Mouse (Mus musculus) forebrain, embryonic 10.5 days (tissue): ENCODE results near the gene Dtx4. TPM values are rescaled to one million over a fixed set of nuclear protein-coding genes. Genes with fewer than 3 reads are reported as not detected.
"Not testable (repeated sequence)": the region's sequence is repeated elsewhere in the genome, so short reads cannot be mapped to it uniquely, and the experiment has no call there.

Source experiments
- DNase-seq: peaks from one replicate; pipeline ENCODE4 v3.0.0-alpha.2; 2017; ENCODE audit warnings: low spot score; ENCODE audit errors: extremely low spot score
- H3K27ac ChIP-seq: fragments of 300-500 bp; sonication (generic); 2 replicates; pipeline ENCODE4 v1.5.1; 2016; ENCODE audit warnings: mild to moderate bottlenecking
- H3K27me3 ChIP-seq: fragments of 300-500 bp; sonication (generic); 2 replicates; pipeline ENCODE4 v1.6.1; 2016; ENCODE audit warnings: mild to moderate bottlenecking; ENCODE audit not compliant: poor library complexity, severe bottlenecking
- H3K36me3 ChIP-seq: fragments of 300-500 bp; sonication (generic); replicated peaks from 2 replicates; pipeline ENCODE4 v1.6.1; 2016; ENCODE audit warnings: mild to moderate bottlenecking, moderate library complexity
- H3K4me1 ChIP-seq: fragments of 300-500 bp; sonication (generic); 2 replicates; pipeline ENCODE4 v1.6.1; 2016
- H3K4me3 ChIP-seq: fragments of 300-500 bp; sonication (generic); 2 replicates; pipeline ENCODE4 v1.5.1; 2016; ENCODE audit warnings: mild to moderate bottlenecking, moderate library complexity
- H3K9me3 ChIP-seq: fragments of 300-500 bp; sonication (generic); 2 replicates; pipeline ENCODE4 v1.6.1; 2016; ENCODE audit warnings: mild to moderate bottlenecking, moderate library complexity
- WGBS: fragments of 180-500 bp; shearing (Covaris S2); methylation state at CpG from one replicate; pipeline ENCODE4 v1.1.7; 2016; 5-methylcytosine and 5-hydroxymethylcytosine counted together
- polyA plus RNA-seq: library from polyadenylated mRNA; unstranded; fragments of >200 nt; fragmentation: Nextera tagmentation; extraction: Ambion mirVana; gene quantifications from 2 replicates; pipeline ENCODE4 v1.2.1, GENCODE M21; 2016

Gene Dtx4
- polyA plus RNA-seq: 31.7 and 34.3 TPM in 2 replicates

DNA sequence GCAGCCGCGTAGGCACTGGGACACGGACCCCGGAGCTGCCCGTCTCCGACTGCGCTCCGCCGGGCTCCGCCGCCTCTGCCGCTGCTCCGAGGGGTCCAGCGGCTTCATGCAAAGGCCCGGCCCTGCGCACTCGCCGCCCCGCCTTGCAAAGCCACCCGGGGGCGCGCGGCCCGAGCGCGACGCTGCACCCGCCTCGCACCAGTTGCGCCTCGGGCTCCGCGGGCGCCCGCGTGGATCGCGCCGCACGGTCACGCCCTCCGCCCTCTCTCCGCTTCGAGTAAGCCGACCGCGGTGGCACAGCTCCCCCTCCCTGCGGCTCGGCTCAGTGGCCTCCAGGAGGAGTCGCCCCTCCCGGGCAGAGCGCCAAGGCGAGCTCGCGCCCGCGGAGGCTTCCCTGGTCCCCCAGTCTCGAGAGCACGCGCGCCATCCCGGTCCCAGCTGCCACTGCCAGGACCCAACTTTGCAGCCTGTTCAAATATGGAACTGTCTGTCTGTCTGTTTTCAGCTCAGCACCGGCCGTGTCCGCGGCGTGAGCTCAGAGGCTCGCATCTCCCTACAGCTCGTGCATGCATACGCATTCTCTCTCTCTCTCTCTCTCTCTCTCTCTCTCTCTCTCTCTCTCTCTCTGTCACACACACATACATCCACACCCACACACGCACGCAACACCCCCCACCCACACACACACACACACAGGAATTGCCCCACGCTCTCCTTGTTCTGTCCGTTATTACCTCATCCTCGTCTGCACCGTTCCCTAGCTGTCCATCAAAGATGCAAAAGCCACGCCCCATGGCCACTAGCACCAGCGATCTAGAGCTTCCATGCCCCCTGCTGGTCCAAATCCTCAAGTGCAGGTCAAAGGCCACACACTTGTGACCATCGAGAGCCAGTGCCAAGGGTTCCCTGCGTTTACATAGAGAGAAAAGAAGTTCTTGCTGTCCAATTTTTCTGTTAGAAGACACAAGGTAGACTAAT lies at the start of gene Dtx4:
Dtx4 (minus strand) TSS at position 85 of the 978 bp plus-strand sequence.
- H3K4me3 ChIP-seq: peak within 1 kb of the TSS; percentile 93
- H3K27ac ChIP-seq: peak within 1 kb of the TSS; percentile 98
- H3K36me3 ChIP-seq: peaks cover 23% of the 10 kb centered on the region
- DNase-seq: peak; percentile 95
- no peaks in the 10 kb centered on the region for H3K27me3 ChIP-seq
- H3K9me3 ChIP-seq: no peaks in the 10 kb centered on the region
- WGBS: under 1% methylated on average over 78 of the region's 80 CpGs
- peaks cover 43% of the 10 kb centered on the region for H3K4me1 ChIP-seq

- no peak for DNase-seq
- no peak overlapping the region for H3K27ac ChIP-seq
- H3K4me1 ChIP-seq: no peaks in the 10 kb centered on the region
- H3K4me3 ChIP-seq: no peak overlapping the region
- no peaks in the 10 kb centered on the region; the same call in 1 of the 2 replicates for H3K9me3 ChIP-seq
- H3K27me3 ChIP-seq: no peaks in the 10 kb centered on the region
- WGBS: 79% methylated on average over 5 of the region's 5 CpGs
- no peaks in the 10 kb centered on the region for H3K36me3 ChIP-seq
Measured at GRCm38 (mm10) chr19:12550005-12550942, 49.0 kb upstream of the Dtx4 start.

DNA sequence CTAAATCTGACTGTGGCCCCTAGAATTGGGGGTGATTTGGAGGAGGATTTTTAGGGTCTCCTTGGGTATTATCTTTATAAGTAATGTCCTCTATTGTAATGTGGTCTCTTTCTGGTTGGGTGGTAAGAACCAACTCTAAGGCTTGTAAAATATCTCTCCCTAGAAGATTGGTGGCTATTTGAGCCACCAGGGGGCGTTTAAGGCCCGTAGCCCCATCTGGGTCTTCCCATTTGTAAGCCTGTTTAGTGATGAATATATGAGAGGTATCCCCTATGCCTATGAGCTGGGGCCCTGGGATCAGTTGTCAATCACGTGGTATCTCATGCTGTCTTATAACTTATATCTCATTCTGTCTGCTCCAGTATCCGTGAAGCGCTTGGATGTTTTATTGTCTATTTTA lies 47.9 kb upstream of the Dtx4 start:
- H3K27ac ChIP-seq: no peak overlapping the region
- H3K27me3 ChIP-seq: no peaks in the 10 kb centered on the region
- no peaks in the 10 kb centered on the region for H3K4me1 ChIP-seq
- 80% methylated on average over 5 of the region's 5 CpGs for WGBS
- no peaks in the 10 kb centered on the region; the same call in 1 of the 2 replicates for H3K9me3 ChIP-seq
- DNase-seq: no peak
- H3K4me3 ChIP-seq: no peak overlapping the region
- no peaks in the 10 kb centered on the region for H3K36me3 ChIP-seq

GRCm38 (mm10) chr19:12545440-12545839 lies 44.2 kb upstream of the Dtx4 start, which contains the start of gene Fam111a:
Gene Fam111a, plus strand, starts transcription at chr19:12545740.
- H3K4me3 ChIP-seq, H3K36me3 ChIP-seq, H3K27ac ChIP-seq, H3K4me1 ChIP-seq, H3K27me3 ChIP-seq, DNase-seq, H3K9me3 ChIP-seq: not testable (repeated sequence)
- WGBS: 94% methylated on average over 11 of the region's 11 CpGs

DNA sequence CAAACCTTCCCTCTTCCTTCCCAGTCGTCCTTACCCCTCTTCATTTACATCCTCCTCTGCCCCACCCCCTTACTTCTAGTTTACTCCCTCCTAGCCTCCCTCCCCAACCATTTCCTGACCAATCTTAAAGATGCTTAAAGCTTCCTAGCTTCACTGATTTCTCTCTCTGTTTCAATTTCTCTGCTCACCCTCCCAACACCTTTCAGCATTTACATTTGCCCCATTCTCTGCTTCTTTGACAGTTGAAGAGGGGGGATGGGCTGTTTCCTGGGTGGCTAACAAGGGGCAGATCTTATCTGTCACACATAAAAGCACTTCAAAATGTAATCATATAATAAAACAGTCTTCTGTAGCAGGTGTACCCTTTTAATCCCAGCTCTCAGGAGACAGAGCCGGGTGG lies 40.4 kb upstream of the Dtx4 start:
- Histone ChIP-seq H3K9me3 (no peaks in the 10 kb centered on the region; the same call in 1 of the 2 replicates), H3K4me3 (no peak overlapping the region), H3K4me1 (no peaks in the 10 kb centered on the region), H3K27me3 (no peaks in the 10 kb centered on the region), H3K36me3 (no peaks in the 10 kb centered on the region), H3K27ac (no peak overlapping the region)
- no peak for DNase-seq
- 41% methylated on average over 2 of the region's 2 CpGs for WGBS

DNA sequence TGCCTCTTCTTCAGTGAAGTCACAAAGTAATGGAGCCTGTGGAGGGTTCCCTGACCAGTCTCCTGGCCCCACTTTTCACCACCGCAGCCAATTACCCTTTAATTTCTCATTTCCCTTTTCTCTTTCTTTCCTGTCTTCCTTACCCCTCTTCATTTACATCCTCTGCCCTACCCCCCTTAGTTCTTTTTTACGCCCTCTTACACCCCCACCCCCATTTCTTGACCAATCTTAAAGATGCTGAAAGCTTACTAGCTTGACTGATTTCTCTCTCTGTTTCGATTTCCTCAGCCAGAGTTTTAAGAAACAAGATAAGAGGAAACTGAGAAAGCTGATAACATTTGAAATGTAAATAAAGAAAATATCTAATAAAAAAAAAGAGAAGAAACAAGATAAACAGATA lies 39.5 kb upstream of the Dtx4 start:
- Histone ChIP-seq H3K27ac (no peak overlapping the region), H3K4me1 (no peaks in the 10 kb centered on the region), H3K9me3 (no peaks in the 10 kb centered on the region; the same call in 1 of the 2 replicates), H3K36me3 (no peaks in the 10 kb centered on the region), H3K27me3 (no peaks in the 10 kb centered on the region), H3K4me3 (no peak overlapping the region)
- DNase-seq: no peak
- 71% methylated on average over 3 of the region's 3 CpGs for WGBS

DNA sequence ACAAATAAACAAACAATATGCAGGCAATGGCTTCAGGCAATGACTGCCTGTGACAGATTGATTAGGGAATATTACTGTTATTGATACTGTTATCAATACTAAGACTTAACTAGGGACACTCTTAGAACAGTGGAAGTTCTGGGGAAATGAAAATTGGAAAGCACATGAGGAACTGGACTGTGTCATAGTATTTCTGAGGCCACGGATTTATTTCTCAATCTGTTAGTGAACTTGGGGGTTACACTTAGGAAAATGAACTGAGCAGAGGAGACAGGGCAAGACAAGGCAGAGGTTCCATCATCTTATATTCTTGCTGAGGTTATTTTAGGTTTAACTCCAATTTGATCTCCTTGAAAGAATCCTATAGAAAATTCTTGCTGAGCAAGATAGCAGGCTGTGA lies 38.7 kb upstream of the Dtx4 start:
- no peak overlapping the region for H3K4me3 ChIP-seq
- H3K27ac ChIP-seq: no peak overlapping the region
- 80% methylated on average over 1 of the region's 1 CpGs for WGBS

DNA sequence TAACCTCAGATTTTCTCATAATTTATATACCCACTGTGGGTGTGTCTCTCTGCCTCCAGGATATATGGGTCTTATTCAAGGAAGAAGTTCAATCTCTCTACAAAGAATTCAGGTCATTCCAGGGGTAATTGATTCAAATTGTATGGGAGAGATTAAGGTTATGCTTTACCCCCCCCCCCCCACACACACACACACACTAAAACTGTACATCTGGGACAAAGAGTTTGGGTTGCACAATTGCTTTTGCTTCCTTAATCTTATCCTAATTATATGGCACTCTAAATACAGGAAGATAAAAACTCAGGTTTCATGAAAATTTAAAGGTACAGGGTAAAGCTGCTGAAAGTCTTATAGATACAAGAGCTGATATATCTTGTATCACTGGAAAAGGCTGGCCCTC lies 35.9 kb upstream of the Dtx4 start:
- DNase-seq: no peak
- Histone ChIP-seq H3K9me3 (no peaks in the 10 kb centered on the region), H3K36me3 (no peaks in the 10 kb centered on the region), H3K27ac (no peak overlapping the region), H3K27me3 (no peaks in the 10 kb centered on the region), H3K4me3 (no peak overlapping the region), H3K4me1 (no peaks in the 10 kb centered on the region)

More for the DNA sequence above, 38.7 kb upstream of the Dtx4 start:
- Histone ChIP-seq H3K9me3 (no peaks in the 10 kb centered on the region; the same call in 1 of the 2 replicates), H3K4me1 (no peaks in the 10 kb centered on the region), H3K36me3 (no peaks in the 10 kb centered on the region), H3K27me3 (no peaks in the 10 kb centered on the region)
- no peak for DNase-seq

DNA sequence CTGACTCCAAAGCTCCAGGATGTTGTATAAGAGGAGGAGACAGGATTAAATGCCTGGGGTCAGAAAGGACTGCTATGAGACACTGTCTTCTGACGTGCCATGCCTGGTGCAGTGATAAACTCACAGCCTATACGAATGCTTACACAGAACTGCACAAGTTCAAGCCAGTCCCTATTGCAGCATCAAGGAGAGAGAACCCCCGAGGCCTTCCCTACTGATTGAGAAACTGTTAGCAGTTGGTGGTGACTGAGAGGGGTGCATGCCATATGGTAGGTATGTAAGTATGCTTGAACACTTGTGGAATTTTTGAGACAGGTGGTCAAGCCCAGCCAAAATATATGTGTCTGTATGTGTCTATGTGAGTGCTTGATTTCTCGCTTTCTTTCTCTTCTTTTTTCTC lies 22.1 kb upstream of the Dtx4 start:
- Histone ChIP-seq H3K4me3 (no peak overlapping the region), H3K27ac (no peak overlapping the region), H3K4me1 (no peaks in the 10 kb centered on the region), H3K27me3 (no peaks in the 10 kb centered on the region), H3K36me3 (no peaks in the 10 kb centered on the region), H3K9me3 (no peaks in the 10 kb centered on the region)
- 63% methylated on average over 4 of the region's 4 CpGs for WGBS
- no peak for DNase-seq

DNA sequence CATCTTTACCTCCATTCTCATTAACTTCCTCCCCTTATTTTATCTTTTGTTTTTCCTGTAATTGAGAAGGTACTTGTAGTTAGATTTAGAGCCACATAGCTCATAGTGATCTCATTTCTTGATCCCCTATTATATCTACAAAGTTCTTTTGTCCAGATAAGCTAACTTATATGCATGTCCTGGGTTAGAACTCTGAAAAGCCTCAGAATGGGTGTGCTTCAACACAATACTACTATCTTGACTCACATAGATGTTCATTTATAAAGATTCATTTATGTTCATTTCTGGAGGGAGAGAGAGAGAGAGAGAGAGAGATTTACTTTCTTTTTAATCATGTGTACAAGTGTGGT lies 17.3 kb upstream of the Dtx4 start:
- H3K4me3 ChIP-seq: peak overlapping the region; percentile 60
- DNase-seq: no peak
- H3K4me1 ChIP-seq: no peaks in the 10 kb centered on the region
- H3K27me3 ChIP-seq: no peaks in the 10 kb centered on the region
- H3K36me3 ChIP-seq: no peaks in the 10 kb centered on the region
- no peak overlapping the region for H3K27ac ChIP-seq
- H3K9me3 ChIP-seq: no peaks in the 10 kb centered on the region

DNA sequence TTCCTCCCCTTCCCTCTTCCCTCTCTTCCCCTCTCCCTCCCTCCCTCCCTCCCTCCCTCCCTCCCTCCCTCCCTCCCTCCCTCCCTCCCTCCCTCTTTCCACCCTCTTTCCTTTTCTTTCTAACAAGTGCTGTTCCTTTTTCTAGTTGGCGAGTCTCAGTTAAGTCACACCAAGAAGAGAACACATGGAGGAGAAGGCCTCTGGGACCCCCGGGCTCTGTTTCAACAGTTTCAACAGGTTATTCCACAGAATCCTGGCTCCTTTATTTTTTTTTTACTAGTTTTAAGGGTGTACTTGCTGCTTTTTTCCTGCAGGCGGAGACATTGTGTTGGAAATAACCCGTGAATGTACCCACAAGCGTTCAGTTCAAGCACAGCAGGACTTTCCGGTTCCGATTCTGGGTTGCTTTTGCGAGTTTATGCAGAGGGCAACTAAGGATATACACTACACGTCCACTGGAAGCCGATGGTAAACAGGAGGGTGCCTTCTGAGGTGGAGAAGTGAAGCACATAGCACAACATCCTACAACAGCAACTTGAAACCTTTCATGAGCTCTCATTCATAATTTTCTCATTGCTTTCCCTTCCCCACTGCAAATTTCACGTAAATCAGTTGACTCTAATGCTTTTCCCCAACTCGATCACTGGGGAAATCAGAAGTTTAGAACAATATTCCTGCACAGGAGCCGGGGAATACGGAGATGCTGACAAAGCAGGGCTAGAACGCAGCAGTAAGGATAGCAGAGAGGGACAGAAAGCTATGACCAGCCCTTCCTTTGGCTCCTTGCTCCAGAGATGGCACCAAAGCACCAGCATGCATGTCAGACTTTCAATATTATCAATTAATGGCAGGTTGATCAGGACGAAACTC lies 16.7 kb upstream of the Dtx4 start:
- no peaks in the 10 kb centered on the region for H3K4me1 ChIP-seq
- peak overlapping the region; percentile 85 for H3K27ac ChIP-seq
- peak; percentile 69 for DNase-seq
- WGBS: 3% methylated on average over 15 of the region's 16 CpGs
- no peaks in the 10 kb centered on the region for H3K36me3 ChIP-seq
- H3K27me3 ChIP-seq: no peaks in the 10 kb centered on the region
- H3K9me3 ChIP-seq: no peaks in the 10 kb centered on the region
- peak overlapping the region; percentile 60 for H3K4me3 ChIP-seq

DNA sequence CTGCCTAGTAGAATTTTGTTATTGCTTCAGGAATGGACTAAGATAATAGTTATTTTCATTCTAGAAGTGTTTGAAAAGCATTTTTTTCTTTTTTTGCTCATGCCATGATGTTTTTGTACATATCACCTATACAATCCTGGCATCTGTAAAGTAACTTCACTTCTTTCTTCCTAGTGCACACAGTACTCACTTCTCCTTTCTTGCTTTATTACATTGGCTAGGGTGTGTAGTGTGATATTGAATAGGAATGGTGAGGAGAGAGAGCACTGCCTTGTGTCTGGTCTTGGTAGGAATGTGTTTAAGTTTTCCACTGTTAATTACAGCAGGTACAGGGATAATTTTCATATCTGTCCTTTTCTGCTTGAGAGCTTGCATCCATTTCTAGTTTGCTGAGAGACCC lies 13.4 kb upstream of the Dtx4 start:
- H3K27me3 ChIP-seq: no peaks in the 10 kb centered on the region
- no peak overlapping the region for H3K27ac ChIP-seq
- no peak overlapping the region for H3K4me3 ChIP-seq
- DNase-seq: no peak
- no peaks in the 10 kb centered on the region for H3K4me1 ChIP-seq
- H3K36me3 ChIP-seq: no peaks in the 10 kb centered on the region
- no peaks in the 10 kb centered on the region for H3K9me3 ChIP-seq
